Mouse (Mus musculus) forebrain, embryonic 15.5 days (tissue): ENCODE measurements around the gene 2310061N02Rik. TPM values are rescaled to one million over a fixed set of nuclear protein-coding genes. Genes with fewer than 3 reads are reported as not detected.
"Not testable (repeated sequence)": the region's sequence is repeated elsewhere in the genome, so short reads cannot be mapped to it uniquely, and the experiment has no call there.

ENCODE experiments used
- ATAC-seq: fragments of 200-750 bp; cut with Nextera tagmentation; replicated peaks from 2 replicates; pipeline ENCODE4 v1.8.0; 2017; ENCODE audit warnings: mild to moderate bottlenecking, moderate TSS enrichment, moderate library complexity
- H3K27ac ChIP-seq: fragments of 300-500 bp; sonication (generic); replicated peaks from 2 replicates; pipeline ENCODE4 v1.5.1; 2015; ENCODE audit warnings: mild to moderate bottlenecking, inconsistent platforms
- H3K27me3 ChIP-seq: fragments of 300-500 bp; sonication (generic); 2 replicates; pipeline ENCODE4 v1.6.1; 2015; ENCODE audit warnings: inconsistent platforms
- H3K36me3 ChIP-seq: fragments of 300-500 bp; sonication (generic); 2 replicates; pipeline ENCODE4 v1.6.1; 2015; ENCODE audit warnings: mild to moderate bottlenecking, inconsistent platforms
- H3K4me1 ChIP-seq: fragments of 300-500 bp; sonication (generic); 2 replicates; pipeline ENCODE4 v1.6.1; 2015; ENCODE audit warnings: inconsistent platforms
- H3K4me2 ChIP-seq: fragments of 300-500 bp; sonication (generic); replicated peaks from 2 replicates; pipeline ENCODE4 v1.6.1; 2015; ENCODE audit warnings: mild to moderate bottlenecking, inconsistent platforms
- H3K4me3 ChIP-seq: fragments of 300-500 bp; sonication (generic); 2 replicates; pipeline ENCODE4 v1.5.1; 2015; ENCODE audit warnings: mild to moderate bottlenecking, inconsistent platforms
- H3K9ac ChIP-seq: fragments of 300-500 bp; sonication (generic); replicated peaks from 2 replicates; pipeline ENCODE4 v1.6.1; 2015; ENCODE audit warnings: mild to moderate bottlenecking, inconsistent platforms
- H3K9me3 ChIP-seq: fragments of 300-500 bp; sonication (generic); 2 replicates; pipeline ENCODE4 v1.6.1; 2016; ENCODE audit warnings: inconsistent platforms
- WGBS: fragments of 180-500 bp; shearing (Covaris S2); methylation state at CpG from one replicate; pipeline ENCODE4 v1.1.7; 2015; ENCODE audit warnings: mixed read lengths; 5-methylcytosine and 5-hydroxymethylcytosine counted together
- polyA plus RNA-seq: library from polyadenylated mRNA; unstranded; fragments of >200 nt; fragmentation: Nextera tagmentation; extraction: Ambion mirVana; gene quantifications from 2 replicates; pipeline ENCODE4 v1.2.1, GENCODE M21; 2015

2310061N02Rik gene
- not detected in 2 replicates for polyA plus RNA-seq

DNA sequence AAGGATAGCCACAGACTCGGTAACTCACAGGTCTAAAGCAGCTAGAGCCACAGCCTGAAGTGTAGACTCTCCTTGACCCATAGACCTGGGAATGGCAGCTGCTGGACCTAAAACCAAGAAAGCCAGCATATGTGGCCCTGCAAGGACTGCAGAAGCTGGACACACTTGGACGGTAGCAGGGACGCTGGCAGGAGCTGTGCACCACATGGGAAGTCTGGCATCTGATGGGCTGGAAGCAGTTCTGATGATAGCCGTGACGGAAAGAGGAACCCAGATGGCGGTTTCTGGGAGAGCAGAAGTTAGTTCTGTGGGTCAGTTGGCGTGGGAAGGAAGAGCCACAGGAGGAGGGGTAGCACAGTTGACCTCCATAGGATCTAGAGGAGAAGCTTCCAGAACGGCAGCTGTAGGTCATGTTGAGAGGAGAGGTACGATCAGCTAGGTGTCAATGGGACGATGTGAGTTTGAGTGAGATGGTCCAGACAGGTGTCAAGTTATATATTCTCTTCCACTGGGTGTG is at the start of gene 2310061N02Rik:
TSS of gene 2310061N02Rik (minus strand) at position 467 of the 517 bp plus-strand sequence.
- H3K4me2 ChIP-seq, result no peak within 1 kb of the TSS
- no peaks in the 10 kb centered on the region for H3K9me3 ChIP-seq
- 92% methylated on average over 10 of the region's 10 CpGs for WGBS
- no peaks in the 10 kb centered on the region for H3K27me3 ChIP-seq
- no peaks in the 10 kb centered on the region for H3K4me1 ChIP-seq
- H3K4me3 ChIP-seq, result no peak within 1 kb of the TSS
- ATAC-seq, result no peak
- no peaks in the 10 kb centered on the region for H3K36me3 ChIP-seq
- H3K9ac ChIP-seq, result no peak within 1 kb of the TSS
- H3K27ac ChIP-seq, result no peak within 1 kb of the TSS

- not testable (repeated sequence) for H3K4me2 ChIP-seq, H3K4me3 ChIP-seq, H3K27ac ChIP-seq, H3K4me1 ChIP-seq, H3K27me3 ChIP-seq, H3K9me3 ChIP-seq, H3K9ac ChIP-seq, H3K36me3 ChIP-seq, ATAC-seq
- 92% methylated on average over 3 of the region's 3 CpGs for WGBS
These were observed 43.8 kb upstream of the 2310061N02Rik start, which contains the start of gene Krtap13 for GRCm38 (mm10) chr16:88751535-88751934. Gene Krtap13, minus strand, starts transcription at chr16:88751635.

DNA sequence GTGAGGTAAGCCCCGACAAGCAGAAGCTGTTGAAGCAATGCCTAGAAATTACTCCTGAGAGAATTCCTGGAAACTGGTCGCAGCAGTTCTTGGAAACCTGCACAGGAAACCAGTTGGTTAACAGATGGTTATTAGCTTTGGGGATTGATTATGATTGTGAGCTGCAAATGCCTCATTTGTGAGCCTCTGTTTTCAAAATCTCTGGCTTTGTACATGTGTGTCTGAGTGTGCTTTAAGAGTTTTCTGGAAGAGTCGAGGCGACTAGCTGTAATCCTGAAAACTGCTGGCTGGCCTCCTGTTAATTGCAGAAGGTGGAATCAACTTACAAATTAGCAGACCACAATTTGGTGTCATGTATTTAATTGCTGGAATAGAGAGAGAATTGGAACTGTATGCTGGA is 40.2 kb upstream of the 2310061N02Rik start:
- Histone ChIP-seq H3K9me3 (no peaks in the 10 kb centered on the region), H3K4me3 (no peak overlapping the region), H3K27ac (no peak overlapping the region), H3K4me2 (no peak overlapping the region), H3K36me3 (no peaks in the 10 kb centered on the region), H3K4me1 (no peaks in the 10 kb centered on the region), H3K9ac (no peak overlapping the region), H3K27me3 (no peaks in the 10 kb centered on the region)
- WGBS, result 54% methylated on average over 4 of the region's 4 CpGs
- ATAC-seq, result peak; percentile 57

GRCm38 (mm10) chr16:88744750-88745340 is 37.1 kb upstream of the 2310061N02Rik start:
- WGBS, result 85% methylated on average over 4 of the region's 4 CpGs
- ATAC-seq, result no peak
- Histone ChIP-seq H3K36me3 (no peaks in the 10 kb centered on the region), H3K27me3 (no peaks in the 10 kb centered on the region), H3K4me2 (no peak overlapping the region), H3K9ac (no peak overlapping the region), H3K27ac (no peak overlapping the region), H3K4me3 (no peak overlapping the region), H3K4me1 (no peaks in the 10 kb centered on the region), H3K9me3 (no peaks in the 10 kb centered on the region)

DNA sequence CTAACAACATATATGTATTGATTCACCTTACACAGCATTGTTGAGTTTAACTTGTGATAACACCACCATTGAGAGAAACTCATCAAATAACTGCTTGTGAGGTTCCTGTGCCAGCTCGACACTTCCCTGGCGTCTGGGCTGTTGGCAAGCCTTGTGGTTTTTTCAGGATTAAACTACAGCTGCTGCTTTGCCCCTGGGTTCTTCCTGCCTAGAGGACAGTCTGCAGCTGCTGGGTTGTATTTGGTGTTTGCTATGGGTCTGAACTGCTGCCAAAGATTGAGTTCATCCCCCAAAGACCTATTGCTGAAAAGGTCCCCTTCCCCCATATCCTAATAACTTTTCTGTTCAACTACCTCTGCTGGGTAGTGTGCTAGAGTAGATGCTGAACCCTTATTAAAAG is 27.6 kb upstream of the 2310061N02Rik start:
- 51% methylated on average over 2 of the region's 2 CpGs for WGBS
- H3K9me3 ChIP-seq, result no peaks in the 10 kb centered on the region
- no peak for ATAC-seq

GRCm38 (mm10) chr16:88728812-88729275 is 21.1 kb upstream of the 2310061N02Rik start, which contains the start of gene Krtap13-1:
Gene Krtap13-1, plus strand, starts transcription at chr16:88728862.
- no peak within 1 kb of the TSS for H3K4me2 ChIP-seq
- no peaks in the 10 kb centered on the region for H3K9me3 ChIP-seq
- 76% methylated on average over 4 of the region's 4 CpGs for WGBS
- no peaks in the 10 kb centered on the region for H3K36me3 ChIP-seq
- H3K4me1 ChIP-seq, result no peaks in the 10 kb centered on the region
- peak; percentile 63 for ATAC-seq
- H3K27me3 ChIP-seq, result no peaks in the 10 kb centered on the region
- no peak within 1 kb of the TSS for H3K4me3 ChIP-seq
- H3K27ac ChIP-seq, result no peak within 1 kb of the TSS
- no peak within 1 kb of the TSS for H3K9ac ChIP-seq

More for the DNA sequence above, 27.6 kb upstream of the 2310061N02Rik start:
- Histone ChIP-seq H3K4me1 (no peaks in the 10 kb centered on the region), H3K27ac (no peak overlapping the region), H3K36me3 (no peaks in the 10 kb centered on the region), H3K27me3 (no peaks in the 10 kb centered on the region), H3K4me2 (no peak overlapping the region), H3K9ac (no peak overlapping the region), H3K4me3 (no peak overlapping the region)

- Histone ChIP-seq H3K4me3 (no peak overlapping the region), H3K4me1 (no peaks in the 10 kb centered on the region), H3K4me2 (no peak overlapping the region), H3K36me3 (no peaks in the 10 kb centered on the region), H3K27me3 (no peaks in the 10 kb centered on the region), H3K9me3 (no peaks in the 10 kb centered on the region), H3K9ac (no peak overlapping the region), H3K27ac (no peak overlapping the region)
- WGBS, result 16% methylated on average over 1 of the region's 1 CpGs
- ATAC-seq, result no peak
These were observed 12.3 kb upstream of the 2310061N02Rik start for GRCm38 (mm10) chr16:88720031-88720430.

DNA sequence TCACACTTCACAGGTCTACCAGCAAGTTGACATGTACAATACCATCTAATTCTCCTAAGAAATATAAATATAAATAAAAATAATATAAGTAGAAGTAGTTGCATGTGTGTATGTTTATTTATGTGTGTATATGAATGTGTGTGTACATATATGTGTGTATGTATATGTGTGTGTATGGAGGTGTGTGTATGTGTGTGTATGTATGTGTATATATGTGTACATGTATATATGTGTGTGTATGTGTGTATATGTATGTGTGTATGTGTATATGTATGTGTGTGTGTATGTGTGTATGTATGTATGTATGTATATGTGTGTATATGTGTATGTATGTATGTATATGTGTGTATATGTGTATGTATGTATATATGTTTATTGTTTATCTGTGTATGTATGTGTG is 8.8 kb upstream of the 2310061N02Rik start:
- Histone ChIP-seq H3K27me3 (no peaks in the 10 kb centered on the region), H3K27ac (no peak overlapping the region), H3K4me3 (no peak overlapping the region), H3K4me1 (no peaks in the 10 kb centered on the region), H3K9ac (no peak overlapping the region), H3K9me3 (no peaks in the 10 kb centered on the region), H3K36me3 (no peaks in the 10 kb centered on the region), H3K4me2 (no peak overlapping the region)
- no peak for ATAC-seq

GRCm38 (mm10) chr16:88711245-88711644 is 3.5 kb upstream of the 2310061N02Rik start:
- 82% methylated on average over 6 of the region's 6 CpGs for WGBS
- no peaks in the 10 kb centered on the region for H3K4me1 ChIP-seq
- no peak for ATAC-seq
- H3K27ac ChIP-seq, result no peak overlapping the region
- no peaks in the 10 kb centered on the region for H3K36me3 ChIP-seq
- no peak overlapping the region for H3K4me3 ChIP-seq
- no peaks in the 10 kb centered on the region for H3K27me3 ChIP-seq
- no peaks in the 10 kb centered on the region for H3K9me3 ChIP-seq
- H3K4me2 ChIP-seq, result no peak overlapping the region
- H3K9ac ChIP-seq, result no peak overlapping the region

DNA sequence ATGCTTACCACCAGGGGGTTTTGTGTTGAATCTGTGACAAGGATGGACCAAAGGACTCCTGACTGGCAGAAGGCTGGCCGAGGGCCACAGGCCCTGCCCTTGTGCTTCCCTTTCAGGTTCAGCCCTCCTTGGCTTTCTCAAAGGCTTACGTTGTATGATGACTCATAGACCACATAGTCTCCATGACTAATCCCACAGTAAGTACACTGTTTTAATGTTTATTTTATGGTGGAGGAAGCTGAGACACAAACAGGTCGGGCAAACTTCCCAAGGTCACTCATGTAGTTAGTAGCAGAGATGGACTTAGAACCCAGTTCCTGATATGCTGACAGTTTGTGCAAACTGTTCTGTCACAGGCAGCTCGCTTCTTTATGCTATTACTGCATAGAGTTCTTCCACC is 3.0 kb upstream of the 2310061N02Rik start:
- no peak overlapping the region for H3K9ac ChIP-seq
- no peaks in the 10 kb centered on the region for H3K27me3 ChIP-seq
- H3K4me1 ChIP-seq, result no peaks in the 10 kb centered on the region
- no peak for ATAC-seq
- H3K27ac ChIP-seq, result no peak overlapping the region
- H3K9me3 ChIP-seq, result no peaks in the 10 kb centered on the region
- no peak overlapping the region for H3K4me3 ChIP-seq
- WGBS, result 88% methylated on average over 4 of the region's 4 CpGs
- no peaks in the 10 kb centered on the region for H3K36me3 ChIP-seq
- H3K4me2 ChIP-seq, result no peak overlapping the region

DNA sequence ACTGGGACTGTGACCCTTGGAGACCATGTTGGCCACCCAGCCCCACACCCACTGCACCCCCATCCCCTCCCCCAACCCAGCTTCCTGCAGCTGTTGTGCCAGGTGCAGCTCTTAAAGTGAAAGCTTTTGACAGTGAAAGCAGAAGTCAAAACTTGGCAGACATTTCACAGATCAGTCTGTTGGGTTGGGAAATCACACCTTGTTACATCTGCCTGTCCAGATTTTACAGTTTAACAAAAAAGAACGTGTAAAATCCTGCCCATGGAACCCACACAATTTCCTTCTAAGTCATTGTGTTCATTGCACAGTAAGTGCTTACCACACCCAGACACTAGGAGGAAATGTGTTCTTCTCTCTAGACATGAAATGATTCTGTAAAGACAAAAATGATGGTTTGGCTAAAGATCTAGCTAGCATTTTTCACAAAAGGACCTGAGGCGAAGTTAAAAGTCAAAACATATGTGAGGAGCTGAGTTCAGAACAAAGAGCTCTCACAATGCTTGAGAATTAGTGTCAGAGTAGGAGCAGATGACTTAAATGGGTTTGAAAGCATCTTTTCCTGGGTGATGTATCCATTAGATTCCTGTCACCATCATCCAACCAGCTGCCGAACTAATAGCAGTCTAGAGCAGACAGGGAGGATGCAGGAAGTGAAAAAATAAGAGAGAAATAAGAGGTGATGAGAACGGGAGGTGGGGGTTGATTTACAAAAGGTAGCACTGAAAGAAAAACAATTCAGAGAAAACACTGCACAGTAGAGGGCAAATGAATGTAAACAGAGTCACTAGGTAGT is 6.5 kb downstream of the 2310061N02Rik start:
- Histone ChIP-seq H3K36me3 (no peaks in the 10 kb centered on the region), H3K4me2 (no peak overlapping the region), H3K9me3 (no peaks in the 10 kb centered on the region), H3K27ac (no peak overlapping the region), H3K9ac (no peak overlapping the region), H3K4me3 (no peak overlapping the region), H3K4me1 (no peaks in the 10 kb centered on the region), H3K27me3 (no peaks in the 10 kb centered on the region)
- 54% methylated on average over 4 of the region's 4 CpGs for WGBS
- 0 out of 2 replicates have a peak, but pooled peaks have one; percentile 41 for ATAC-seq

GRCm38 (mm10) chr16:88696256-88696655 is 11.5 kb downstream of the 2310061N02Rik start:
- no peak overlapping the region for H3K9ac ChIP-seq
- WGBS, result 88% methylated on average over 4 of the region's 4 CpGs
- H3K36me3 ChIP-seq, result no peaks in the 10 kb centered on the region
- H3K27me3 ChIP-seq, result no peaks in the 10 kb centered on the region
- H3K4me3 ChIP-seq, result no peak overlapping the region
- no peaks in the 10 kb centered on the region for H3K4me1 ChIP-seq
- no peaks in the 10 kb centered on the region for H3K9me3 ChIP-seq
- no peak overlapping the region for H3K27ac ChIP-seq
- no peak overlapping the region for H3K4me2 ChIP-seq
- no peak for ATAC-seq
